Mouse (Mus musculus): ENCODE measurements at regions not wholly inside any gene's neighbourhood (a gene's known extent, or its start where the extent isn't known, plus 50 kb on each side); places are given as distances from the start of the nearest gene placed in this dataset.

DNA sequence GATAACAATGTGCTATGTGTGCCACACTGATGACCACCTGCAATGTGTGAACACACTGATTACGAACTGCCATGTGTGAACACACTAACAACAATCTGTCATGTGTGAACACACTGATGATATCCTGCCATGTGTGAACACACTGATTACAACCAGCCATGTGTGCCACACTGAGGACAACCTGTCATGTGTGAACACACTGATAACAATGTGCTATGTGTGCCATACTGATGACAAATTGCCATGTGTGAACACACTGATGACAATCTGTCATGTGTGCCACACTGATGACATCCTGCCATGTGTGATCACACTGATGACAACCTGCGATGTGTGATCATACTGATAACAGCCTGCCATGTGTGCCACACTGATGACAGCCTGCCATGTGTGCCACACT, 316.3 kb downstream of the Sox9 start:
- TF ChIP-seq CTCF (conservative IDR thresholded peaks at IDR 0.05; ENCODE audit: low read length), result no peak
- TF ChIP-seq NANOG (IDR thresholded peaks at IDR 0.05; ENCODE audit: borderline replicate concordance, low read length), result no peak
- TF ChIP-seq POU5F1 (IDR thresholded peaks at IDR 0.05; ENCODE audit: borderline replicate concordance, low read length), result no peak
